15 mouse cellular contexts compared by ENCODE assay signal in genomic region chr11:93660379-93660778, GRCm38 (mm10).
"Had no signal": no experiment of that assay in that cellular context is flagged by ENCODE, and none has a peak within 500 bp of the region (broad histone marks: within the 10 kb centered on the region; RNA-seq: fewer than 3 reads in every experiment).

No protein-coding gene starts in this region.

- DNase-seq: left cerebral cortex, postnatal 4 days; liver; liver, embryonic 13.5 days; liver, postnatal 0 days; lung, adult 18-20 months; lung, adult 2 months; lung, embryonic 14.5 days; lung, postnatal 14 days; lung, postnatal 36 days; midbrain, embryonic 14.5 days had no signal

- ATAC-seq: liver, embryonic 12.5 days; liver, postnatal 0 days; lung, postnatal 0 days; midbrain, embryonic 13.5 days; midbrain, embryonic 15.5 days; midbrain, embryonic 16.5 days had no signal
